Mouse (Mus musculus): ENCODE results near the gene Gm8677. TPM values are rescaled to one million over a fixed set of nuclear protein-coding genes. Genes with fewer than 3 reads are reported as not detected.

Gene Gm8677
- not detected for total RNA-seq (2023)

GRCm38 (mm10) chr7:22534787-22535186 lies at the start of gene Gm8677:
Gene Gm8677, minus strand, starts transcription at chr7:22534887.

GRCm38 (mm10) chr7:22565243-22565642 lies 30.6 kb upstream of the Gm8677 start, which contains the start of gene Gm4201:
Gene Gm4201, minus strand, starts transcription at chr7:22565343.

GRCm38 (mm10) chr7:22522667-22523066 lies 12.0 kb downstream of the Gm8677 start, which contains the start of gene Vmn1r152:
Gene Vmn1r152, plus strand, starts transcription at chr7:22522967.

GRCm38 (mm10) chr7:22499578-22499977 lies 35.1 kb downstream of the Gm8677 start, which contains the start of gene Vmn1r151:
Gene Vmn1r151, minus strand, starts transcription at chr7:22499678.

Other genes starting within 250 kb of the Gm8677 start
- not detected for gene Gm4187, start 205.2 kb downstream of the Gm8677 start, total RNA-seq (2023)
- not detected for gene Gm8660, start 163.8 kb downstream of the Gm8677 start, total RNA-seq (2023)
- not detected for gene Vmn1r148, start 121.3 kb downstream of the Gm8677 start, total RNA-seq (2023)
- not detected for gene Vmn1r149, start 96.7 kb downstream of the Gm8677 start, total RNA-seq (2023)
- not detected for gene Gm10665, start 70.8 kb downstream of the Gm8677 start, total RNA-seq (2023)
- not detected for gene Vmn1r151, start 35.2 kb downstream of the Gm8677 start, total RNA-seq (2023)
- gene Vmn1r152, start 11.9 kb downstream of the Gm8677 start, total RNA-seq (2023), result not detected
- not detected for gene Gm4201, start 30.5 kb upstream of the Gm8677 start, total RNA-seq (2023)
- gene Gm4565, start 53.2 kb upstream of the Gm8677 start, total RNA-seq (2023), result not detected
- not detected for gene Vmn1r155, start 123.1 kb upstream of the Gm8677 start, total RNA-seq (2023)
- not detected for gene Gm8693, start 157.4 kb upstream of the Gm8677 start, total RNA-seq (2023)
- gene Gm4567, start 184.8 kb upstream of the Gm8677 start, total RNA-seq (2023), result not detected
- gene Vmn1r157, start 226.8 kb upstream of the Gm8677 start, total RNA-seq (2023), result not detected